Mouse (Mus musculus) cortical plate, adult 2 months (tissue): Measurements from ENCODE around the gene Epb41l4b.

Experiments used
- CTCF ChIP-seq: fragments of 200-500 bp; IDR thresholded peaks from 2 replicates; pipeline ENCODE4 v1.5.1; 2011; ENCODE audit warnings: mild to moderate bottlenecking, control low read depth, low read length; ENCODE audit not compliant: insufficient read depth; ENCODE audit errors: extremely low read depth
- POLR2A ChIP-seq: fragments of 200-500 bp; IDR thresholded peaks from 2 replicates; pipeline ENCODE4 v1.6.1; 2011; ENCODE audit warnings: mild to moderate bottlenecking, low read length, control low read depth; ENCODE audit not compliant: insufficient read depth; ENCODE audit errors: extremely low read depth

- TF ChIP-seq CTCF: no peak
- TF ChIP-seq POLR2A: no peak
Observed at GRCm38 (mm10) chr4:57165654-57166053, 22.4 kb upstream of the Epb41l4b start.
